Mouse (Mus musculus) forebrain, embryonic 10.5 days (tissue): ENCODE data around the gene Gm10715. TPM values are rescaled to one million over a fixed set of nuclear protein-coding genes. Genes with fewer than 3 reads are reported as not detected.
"Not testable (repeated sequence)": the region's sequence is repeated elsewhere in the genome, so short reads cannot be mapped to it uniquely, and the experiment has no call there.

ENCODE experiments used
- DNase-seq: peaks from one replicate; pipeline ENCODE4 v3.0.0-alpha.2; 2017; ENCODE audit warnings: low spot score; ENCODE audit errors: extremely low spot score
- H3K27ac ChIP-seq: fragments of 300-500 bp; sonication (generic); 2 replicates; pipeline ENCODE4 v1.5.1; 2016; ENCODE audit warnings: mild to moderate bottlenecking
- H3K27me3 ChIP-seq: fragments of 300-500 bp; sonication (generic); 2 replicates; pipeline ENCODE4 v1.6.1; 2016; ENCODE audit warnings: mild to moderate bottlenecking; ENCODE audit not compliant: poor library complexity, severe bottlenecking
- H3K36me3 ChIP-seq: fragments of 300-500 bp; sonication (generic); replicated peaks from 2 replicates; pipeline ENCODE4 v1.6.1; 2016; ENCODE audit warnings: mild to moderate bottlenecking, moderate library complexity
- H3K4me1 ChIP-seq: fragments of 300-500 bp; sonication (generic); 2 replicates; pipeline ENCODE4 v1.6.1; 2016
- H3K4me3 ChIP-seq: fragments of 300-500 bp; sonication (generic); 2 replicates; pipeline ENCODE4 v1.5.1; 2016; ENCODE audit warnings: mild to moderate bottlenecking, moderate library complexity
- H3K9me3 ChIP-seq: fragments of 300-500 bp; sonication (generic); 2 replicates; pipeline ENCODE4 v1.6.1; 2016; ENCODE audit warnings: mild to moderate bottlenecking, moderate library complexity
- WGBS: fragments of 180-500 bp; shearing (Covaris S2); methylation state at CpG from one replicate; pipeline ENCODE4 v1.1.7; 2016; 5-methylcytosine and 5-hydroxymethylcytosine counted together
- microRNA-seq: library from miRNA; unstranded; fragments of <30 nt; microRNA quantifications from one replicate; pipeline ENCODE4, GENCODE M21; 2017
- polyA plus RNA-seq: library from polyadenylated mRNA; unstranded; fragments of >200 nt; fragmentation: Nextera tagmentation; extraction: Ambion mirVana; gene quantifications from 2 replicates; pipeline ENCODE4 v1.2.1, GENCODE M21; 2016

Gene Gm10715
- polyA plus RNA-seq, 1 experiment from 2014 or later: not detected

GRCm38 (mm10) chr9:3030677-3031318 is 5.9 kb upstream of the Gm10715 start:
- H3K27ac ChIP-seq, H3K4me3 ChIP-seq, H3K27me3 ChIP-seq, H3K4me1 ChIP-seq, H3K36me3 ChIP-seq, H3K9me3 ChIP-seq: not testable (repeated sequence)
- peak; percentile 100 for DNase-seq
- WGBS: 66% methylated on average over 2 of the region's 10 CpGs

GRCm38 (mm10) chr9:3034299-3034698 is 2.4 kb upstream of the Gm10715 start, which contains the start of gene Gm17535:
Gm17535 (plus strand) TSS chr9:3034599.
- H3K4me1 ChIP-seq, H3K27ac ChIP-seq, H3K36me3 ChIP-seq, H3K4me3 ChIP-seq, H3K9me3 ChIP-seq, DNase-seq, H3K27me3 ChIP-seq: not testable (repeated sequence)
- 47% methylated on average over 1 of the region's 8 CpGs for WGBS

- H3K4me3 ChIP-seq, H3K4me1 ChIP-seq, H3K27me3 ChIP-seq, H3K27ac ChIP-seq, H3K36me3 ChIP-seq: not testable (repeated sequence)
- 64% methylated on average over 4 of the region's 4 CpGs for WGBS
- peaks cover 24% of the 10 kb centered on the region for H3K9me3 ChIP-seq
- peak; percentile 20 for DNase-seq
Observed at GRCm38 (mm10) chr9:3038161-3038560, 1.5 kb downstream of the Gm10715 start.

Small RNAs within 50 kb of the gene (microRNA-seq; reads per million reads assigned to microRNA genes)
- not detected for gene Mir101c

Other genes starting within 250 kb of the Gm10715 start
- gene Gm10722, start 36.0 kb upstream of the Gm10715 start, polyA plus RNA-seq: not detected in 2 replicates
- gene Gm11168, start 33.5 kb upstream of the Gm10715 start, polyA plus RNA-seq: not detected in 2 replicates
- gene Gm10721, start 23.7 kb upstream of the Gm10715 start, polyA plus RNA-seq: not detected in 2 replicates
- gene Gm10720, start 21.2 kb upstream of the Gm10715 start, polyA plus RNA-seq: not detected in 2 replicates
- not detected in 2 replicates for gene Gm10719, start 19.5 kb upstream of the Gm10715 start, polyA plus RNA-seq
- not detected in 2 replicates for gene Gm10718, start 13.3 kb upstream of the Gm10715 start, polyA plus RNA-seq
- gene Gm10717, start 11.5 kb upstream of the Gm10715 start, polyA plus RNA-seq: not detected in 2 replicates
- gene Gm17535, start 2.3 kb upstream of the Gm10715 start, polyA plus RNA-seq: not detected in 2 replicates